Mouse (Mus musculus): ENCODE results near the gene B3gntl1. TPM values are rescaled to one million over a fixed set of nuclear protein-coding genes. Genes with fewer than 3 reads are reported as not detected.

The B3gntl1 gene
- total RNA-seq, 2 experiments from 2014 or later: 5.5 to 7.0 TPM

DNA sequence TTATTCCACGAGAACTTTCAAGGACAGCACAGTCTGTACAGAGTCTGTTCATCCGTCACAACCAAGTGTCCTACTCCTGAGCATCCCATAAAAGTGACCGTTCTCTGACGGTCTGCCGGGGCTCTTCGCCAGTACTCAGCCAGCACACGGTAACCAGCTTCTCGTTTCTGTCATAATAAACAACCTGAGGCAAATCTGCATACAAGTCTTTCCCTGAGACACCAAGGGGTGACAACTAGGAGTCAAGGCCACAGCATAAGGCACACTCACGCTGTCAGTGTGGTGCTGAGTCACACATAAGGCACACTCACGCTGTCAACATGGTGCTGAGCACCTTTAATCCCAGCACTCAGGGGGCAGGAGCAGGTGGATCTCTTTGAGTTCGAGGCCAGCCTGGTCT, 22.3 kb downstream of the B3gntl1 start:
- DNase-seq (ENCODE audit: low spot score in 2 of 2): no peak

DNA sequence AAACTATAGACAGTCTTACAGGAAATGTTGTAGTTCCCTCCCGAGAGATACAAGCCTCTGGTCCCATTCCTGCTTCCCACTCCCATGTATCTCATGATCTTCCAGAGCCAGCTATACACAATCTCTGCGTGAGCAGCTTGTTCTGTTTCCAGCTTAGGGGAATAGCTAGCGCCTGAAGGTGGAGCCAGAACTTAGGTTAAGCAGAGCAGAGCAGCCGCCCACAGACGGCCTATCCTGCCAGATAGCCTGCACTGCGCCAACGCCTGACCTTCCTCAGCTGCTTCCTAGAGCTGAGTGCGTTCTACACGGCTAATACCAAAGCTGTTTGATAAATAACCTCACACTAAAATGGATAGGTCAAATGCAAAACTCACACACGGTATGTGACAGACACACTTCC, 23.1 kb downstream of the B3gntl1 start:
- DNase-seq (ENCODE audit: low spot score in 2 of 2): peak in 1 of 2 experiments; percentile 59

DNA sequence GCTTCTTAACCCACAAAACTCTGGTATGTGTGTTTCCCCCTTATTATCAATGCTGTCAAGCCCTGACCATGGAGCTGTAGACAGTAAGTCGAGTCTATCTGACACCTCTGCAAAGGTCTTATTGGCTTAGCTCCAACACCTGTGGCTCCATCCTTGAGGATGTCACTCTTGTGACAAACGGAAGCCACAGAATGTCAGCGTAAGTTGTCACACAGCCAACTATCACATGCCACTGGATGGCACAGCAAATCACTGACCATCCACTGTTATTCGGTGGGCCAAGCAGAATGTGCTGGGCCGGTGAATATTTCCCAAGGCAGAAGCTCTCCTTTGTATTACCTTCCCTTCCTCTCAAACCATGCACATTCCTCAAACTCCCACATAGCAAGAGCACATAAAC, 24.8 kb downstream of the B3gntl1 start:
- DNase-seq (ENCODE audit: low spot score in 2 of 2): no peak

DNA sequence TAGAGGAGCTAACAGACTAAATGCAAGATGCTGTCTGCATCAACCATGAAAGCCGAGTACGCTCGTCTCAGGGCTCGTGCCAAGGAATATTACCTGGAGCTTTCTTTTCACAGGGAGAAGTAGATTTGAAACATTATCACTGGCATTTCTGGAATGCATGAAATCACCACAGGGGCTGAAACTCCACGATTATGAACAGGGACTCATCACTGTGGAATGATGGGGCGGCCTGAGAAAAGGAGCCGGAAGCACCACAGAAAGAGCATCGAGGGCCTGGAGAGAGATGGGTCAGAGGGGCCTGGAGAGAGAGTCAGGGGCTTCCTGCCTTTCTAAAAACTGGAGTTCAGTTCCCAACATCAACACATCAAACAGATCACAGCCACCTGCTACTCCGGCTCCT, 25.6 kb downstream of the B3gntl1 start:
- no peak for DNase-seq (ENCODE audit: low spot score in 2 of 2)

DNA sequence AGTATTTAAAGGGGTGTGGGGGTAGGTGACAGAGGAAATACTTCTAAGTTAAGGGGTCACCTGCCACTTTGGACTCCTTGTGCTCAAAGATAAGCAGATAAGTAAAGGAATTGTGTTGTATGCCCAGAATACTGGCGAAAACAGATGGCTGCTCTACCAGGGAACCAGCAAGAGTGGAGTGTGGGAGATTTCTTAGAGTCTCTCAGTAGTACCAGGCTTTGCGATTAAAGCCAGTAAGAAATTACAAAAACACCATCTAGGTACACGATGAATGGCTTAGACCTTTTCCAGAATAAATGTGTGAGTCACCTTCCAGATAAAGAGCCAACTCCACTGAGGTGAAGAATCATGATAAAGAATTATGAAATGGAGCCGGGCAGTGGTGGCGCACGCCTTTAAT, 27.6 kb downstream of the B3gntl1 start:
- DNase-seq (ENCODE audit: low spot score in 2 of 2): no peak

DNA sequence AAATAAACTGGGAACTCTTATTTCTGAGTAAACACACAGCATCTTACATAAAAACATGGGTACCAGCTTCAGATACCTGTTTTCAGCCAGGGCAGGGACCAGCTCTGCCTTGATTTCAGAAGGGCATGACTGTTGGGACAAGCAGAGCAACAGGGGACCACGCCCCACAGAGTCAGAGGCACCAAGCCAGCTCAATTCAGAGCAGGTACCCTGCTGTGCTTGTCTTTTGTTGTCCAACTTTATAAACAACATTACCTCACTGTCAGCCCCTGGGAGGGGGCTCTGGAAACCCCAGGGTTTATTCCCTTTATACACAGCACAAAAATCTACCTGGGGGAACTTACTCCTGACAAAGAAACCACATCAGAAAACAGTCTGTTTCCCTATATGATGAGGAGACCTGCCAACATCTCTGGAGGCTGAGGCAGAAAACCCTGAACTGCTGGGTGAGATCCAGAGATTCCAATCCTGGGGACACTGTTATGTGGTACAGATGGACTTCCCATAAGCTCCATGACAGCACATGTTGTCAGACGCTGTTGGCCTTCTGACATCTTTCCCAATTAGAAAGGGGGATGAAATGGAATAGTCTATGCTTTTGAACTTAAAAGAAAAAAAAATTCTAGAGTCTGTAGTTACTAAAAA, 31.3 kb downstream of the B3gntl1 start:
- DNase-seq (ENCODE audit: low spot score in 2 of 2): no peak

DNA sequence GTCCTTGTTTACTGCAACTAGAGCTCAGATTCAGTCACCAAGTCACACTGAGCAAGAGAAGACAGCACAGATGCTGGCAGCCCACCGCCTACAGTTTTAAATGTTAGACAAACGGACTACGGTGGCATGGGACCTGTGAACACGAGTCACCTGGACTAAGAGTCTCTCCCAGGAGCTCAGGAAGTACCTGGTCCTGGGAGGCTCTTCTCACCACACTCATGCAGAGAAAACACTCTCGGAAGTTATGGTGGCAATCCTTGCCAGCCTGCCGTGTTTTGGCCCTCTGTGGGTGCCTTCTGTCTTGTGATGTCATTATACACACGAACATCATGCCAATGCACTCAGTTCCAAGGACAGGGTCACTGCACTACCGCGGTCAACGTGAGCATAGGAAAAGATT, 36.3 kb downstream of the B3gntl1 start:
- DNase-seq (ENCODE audit: low spot score in 2 of 2): no peak

DNA sequence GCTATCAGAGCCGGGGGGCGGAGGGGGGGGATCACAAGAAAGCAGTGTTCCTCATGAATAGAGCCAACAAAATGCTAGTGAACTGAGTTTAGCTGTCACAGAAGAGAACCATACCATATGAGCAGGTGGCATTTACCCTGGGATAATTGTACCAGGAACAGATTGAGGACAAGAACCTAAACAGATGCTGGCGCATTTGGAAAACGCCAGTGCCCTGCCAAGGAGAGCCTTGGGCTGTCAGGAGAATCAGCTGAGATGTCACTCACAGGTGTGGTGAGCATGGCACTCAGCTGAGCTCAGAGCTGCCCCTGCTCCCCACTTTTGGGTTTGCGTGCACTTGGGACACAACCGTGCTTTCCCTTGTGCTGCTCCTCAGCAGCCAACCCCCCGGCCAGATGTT, 41.5 kb downstream of the B3gntl1 start:
- DNase-seq (ENCODE audit: low spot score in 2 of 2): no peak

DNA sequence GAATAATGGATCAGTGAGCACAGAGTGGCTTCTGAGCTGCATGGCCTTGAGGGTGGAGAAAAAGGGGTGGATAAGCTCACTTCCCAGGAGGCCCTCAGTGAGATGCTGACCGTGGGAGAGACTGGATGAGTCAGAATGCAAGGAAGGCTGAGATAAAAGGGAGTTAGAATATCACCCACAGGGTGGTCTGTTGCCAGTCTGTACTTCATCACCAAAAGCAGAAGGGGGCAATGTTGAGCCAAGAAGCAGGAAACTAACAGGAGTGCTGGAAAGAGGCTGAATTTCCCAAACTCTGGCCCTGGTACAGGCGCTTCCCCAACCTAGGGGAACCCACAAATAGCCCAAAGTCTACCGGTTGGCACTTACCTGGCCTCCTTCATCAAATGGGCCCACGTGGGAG, 42.5 kb downstream of the B3gntl1 start:
- no peak for DNase-seq (ENCODE audit: low spot score in 2 of 2)

DNA sequence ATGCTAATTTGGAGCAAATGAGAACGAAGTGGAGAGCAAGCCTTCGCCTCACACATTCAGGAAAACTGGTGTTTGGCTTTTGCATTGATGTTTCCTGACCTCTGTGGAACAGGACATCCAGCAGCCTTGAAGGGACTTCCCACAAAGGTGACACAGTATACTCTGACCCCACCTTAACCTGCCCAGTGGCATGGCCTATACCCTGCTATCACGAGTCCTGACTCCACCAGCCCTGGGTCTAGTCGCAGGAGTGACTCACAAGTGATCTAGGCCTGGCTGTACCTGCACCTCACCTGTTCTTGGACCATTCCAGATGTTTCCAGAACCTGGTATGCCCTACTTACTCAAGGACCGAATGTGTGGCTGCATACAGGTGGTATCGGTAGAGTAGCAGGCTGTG, 43.4 kb downstream of the B3gntl1 start:
- DNase-seq (ENCODE audit: low spot score in 2 of 2): no peak

DNA sequence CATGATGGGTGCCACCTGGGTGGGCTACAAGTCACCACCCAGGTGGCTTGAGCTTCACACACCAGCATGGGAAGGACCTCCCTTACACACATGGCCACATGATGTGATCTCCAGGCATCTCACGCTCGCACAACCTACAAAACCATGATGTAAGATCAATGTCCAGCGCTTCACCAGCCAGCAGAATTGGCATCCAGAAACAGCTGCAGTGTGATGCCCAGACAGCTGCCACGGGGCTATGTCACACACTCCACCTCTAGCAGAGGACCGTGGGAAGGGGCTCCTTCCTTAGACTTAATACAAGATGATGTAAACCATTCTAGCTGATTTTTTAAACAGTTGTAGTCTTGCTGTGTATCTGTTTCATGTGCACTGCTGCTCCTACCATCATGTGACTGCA, 45.4 kb downstream of the B3gntl1 start:
- no peak for DNase-seq (ENCODE audit: low spot score in 2 of 2)

DNA sequence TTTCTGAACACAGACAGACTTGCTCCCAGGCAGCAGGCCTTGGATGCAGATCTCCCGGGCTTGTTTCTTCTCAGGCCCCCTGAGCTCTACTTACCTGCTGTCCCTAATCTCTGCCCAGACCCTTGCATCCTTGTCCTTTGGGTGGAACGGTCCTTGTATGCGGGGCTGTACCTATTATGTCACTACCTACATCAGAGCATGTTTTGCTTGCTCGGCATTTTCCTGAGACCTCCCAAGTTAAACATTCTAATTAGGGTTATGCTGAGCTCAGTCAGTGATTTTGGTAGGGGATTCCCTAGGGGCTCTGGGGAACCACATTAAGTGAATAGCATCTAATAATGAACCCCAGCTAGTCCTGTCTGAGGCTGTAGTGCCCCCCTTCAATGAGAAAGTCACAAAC, 47.9 kb downstream of the B3gntl1 start:
- DNase-seq (ENCODE audit: low spot score in 2 of 2): no peak

DNA sequence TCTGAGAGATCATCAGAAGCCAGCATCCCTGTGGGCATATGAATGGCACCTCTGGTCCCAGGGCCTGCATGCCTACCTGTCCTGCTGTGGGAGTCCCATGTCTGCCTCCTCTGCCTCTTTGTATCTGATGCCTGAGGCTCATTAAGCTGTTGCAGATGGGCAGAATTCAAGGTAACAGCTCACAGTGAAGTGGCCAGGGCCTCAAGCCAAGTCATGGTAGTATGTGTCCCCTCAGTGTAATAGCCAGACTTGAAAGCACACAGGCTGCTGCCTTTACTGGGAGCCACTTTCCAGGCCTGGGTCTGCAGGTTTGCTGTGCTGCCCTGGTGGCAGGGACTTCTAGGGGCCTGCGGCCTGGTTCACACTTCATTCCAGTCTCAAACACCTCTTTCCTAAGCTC, 55.6 kb downstream of the B3gntl1 start:
- DNase-seq (ENCODE audit: low spot score in 2 of 2): no peak

DNA sequence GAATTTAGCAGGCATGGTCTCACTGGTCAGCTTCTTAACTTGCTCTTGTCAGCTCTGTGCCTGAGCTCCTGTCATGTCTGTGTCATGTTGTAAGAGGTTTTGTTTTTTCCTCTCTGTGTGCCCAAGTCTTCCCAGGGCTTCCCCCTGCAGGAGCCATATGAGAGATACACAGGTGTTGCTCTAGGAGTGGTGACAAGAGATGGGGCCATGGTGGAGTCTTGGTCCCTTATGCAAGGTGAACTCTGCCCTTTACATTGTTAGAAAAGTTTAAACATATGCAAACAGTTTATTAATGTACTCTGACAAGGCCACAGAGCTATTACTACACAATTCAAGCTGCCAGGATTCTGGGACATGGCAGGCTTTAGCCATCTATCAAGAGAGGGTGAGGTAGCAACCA, 56.5 kb downstream of the B3gntl1 start:
- no peak for DNase-seq (ENCODE audit: low spot score in 2 of 2)

DNA sequence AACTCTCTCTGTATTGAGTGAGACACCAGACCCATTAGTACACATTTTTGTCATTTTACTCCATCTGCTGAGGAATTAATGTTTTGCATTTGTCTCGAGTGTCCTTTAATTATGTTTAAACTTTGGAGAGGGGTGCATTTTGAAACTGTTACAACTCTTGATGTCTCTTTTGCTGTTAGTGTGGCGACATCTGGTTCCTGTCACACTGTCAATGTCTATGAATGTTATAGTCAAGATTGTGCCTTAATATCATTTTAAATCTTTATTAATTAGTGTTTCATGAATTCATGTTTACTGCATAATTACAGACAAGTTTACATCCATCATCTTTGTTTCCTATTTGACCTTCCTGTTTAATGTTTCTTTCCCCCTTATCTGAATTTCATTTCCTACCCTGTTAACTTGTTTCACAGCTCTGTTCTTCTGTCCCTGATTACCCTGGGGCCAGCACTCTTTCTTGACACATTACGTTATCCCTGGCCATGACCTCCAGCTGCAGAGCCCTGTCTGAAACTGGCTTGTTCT, 56.9 kb downstream of the B3gntl1 start:
- DNase-seq (ENCODE audit: low spot score in 2 of 2): no peak

DNA sequence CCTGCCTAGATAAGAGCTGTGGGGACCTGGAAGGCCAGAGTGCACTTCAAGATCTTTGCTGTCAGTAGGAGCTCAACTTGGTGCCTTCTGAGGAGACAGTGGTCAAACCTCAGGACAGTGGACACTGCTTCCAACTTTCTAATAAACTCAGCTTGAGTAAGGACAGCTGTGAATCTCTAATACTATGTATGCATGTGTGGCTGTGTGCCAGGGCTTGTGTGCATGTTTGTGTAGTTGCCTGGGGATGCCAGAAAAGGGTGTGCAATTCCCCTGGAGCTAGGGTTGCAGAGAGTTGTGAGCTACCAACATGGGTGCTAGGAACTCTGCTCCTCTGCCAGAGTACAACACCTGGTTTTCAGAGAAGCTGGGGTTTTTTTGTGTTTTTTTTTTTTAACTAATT, 62.0 kb downstream of the B3gntl1 start:
- no peak for DNase-seq (ENCODE audit: low spot score in 2 of 2)

DNA sequence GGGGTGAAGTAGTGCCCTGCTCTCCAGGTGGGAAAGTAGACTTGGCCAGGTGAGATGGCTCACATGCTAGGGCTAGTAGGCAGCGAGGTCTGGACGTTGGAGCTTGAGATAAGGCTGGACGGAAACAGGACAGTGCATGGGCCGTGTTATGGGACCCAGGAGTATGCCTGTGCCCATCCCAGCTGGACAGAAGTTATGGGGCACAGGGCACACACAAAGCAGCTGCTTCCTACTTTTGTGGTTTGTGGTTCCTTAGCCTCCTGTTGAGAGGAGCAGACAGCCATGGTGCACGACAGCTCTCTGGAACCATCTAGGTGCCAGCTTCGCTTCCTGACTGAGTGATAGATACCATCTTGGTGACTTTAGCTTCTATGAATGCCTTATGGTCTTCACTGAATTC, 67.3 kb downstream of the B3gntl1 start:
- DNase-seq (ENCODE audit: low spot score in 2 of 2): no peak

DNA sequence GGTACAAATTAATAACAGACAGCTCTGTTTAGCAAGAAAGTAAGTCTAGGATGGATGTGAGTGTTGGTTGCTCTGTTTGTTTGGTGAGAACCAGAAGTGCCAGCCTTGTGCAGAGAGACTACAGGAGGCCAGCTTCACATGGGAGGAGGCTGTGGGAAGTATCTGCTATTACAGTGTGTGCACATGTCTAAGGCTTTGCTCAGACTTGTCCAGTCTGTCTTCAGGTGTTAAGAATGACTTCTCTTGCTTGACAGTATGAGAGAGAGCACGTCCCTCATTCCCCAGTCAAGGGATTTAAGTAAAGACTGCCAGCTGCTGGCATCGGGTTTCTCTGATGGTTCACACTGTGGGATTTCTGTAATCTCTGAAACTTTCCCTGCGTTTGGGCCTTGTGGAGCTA, 71.5 kb downstream of the B3gntl1 start:
- no peak for DNase-seq (ENCODE audit: low spot score in 2 of 2)

DNA sequence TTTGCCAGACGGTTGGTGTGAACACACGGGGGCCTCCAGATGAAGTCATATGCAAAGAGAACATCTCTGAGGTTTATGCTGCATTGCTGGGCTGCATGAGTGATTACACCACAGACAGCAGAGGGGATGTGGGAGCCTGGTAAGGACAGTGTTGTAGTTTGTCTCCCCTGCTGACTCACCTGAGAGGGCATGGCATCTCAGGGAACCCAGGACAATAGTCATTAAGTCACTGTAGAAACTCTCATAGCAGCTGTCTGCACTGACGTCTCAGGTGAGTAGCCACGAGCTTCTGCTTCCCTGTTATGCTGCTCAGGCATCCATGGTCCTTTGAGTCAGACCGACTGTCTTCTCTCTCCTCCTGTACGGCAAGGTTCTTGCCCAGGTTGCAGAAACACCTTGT, 75.7 kb downstream of the B3gntl1 start:
- no peak for DNase-seq (ENCODE audit: low spot score in 2 of 2)

DNA sequence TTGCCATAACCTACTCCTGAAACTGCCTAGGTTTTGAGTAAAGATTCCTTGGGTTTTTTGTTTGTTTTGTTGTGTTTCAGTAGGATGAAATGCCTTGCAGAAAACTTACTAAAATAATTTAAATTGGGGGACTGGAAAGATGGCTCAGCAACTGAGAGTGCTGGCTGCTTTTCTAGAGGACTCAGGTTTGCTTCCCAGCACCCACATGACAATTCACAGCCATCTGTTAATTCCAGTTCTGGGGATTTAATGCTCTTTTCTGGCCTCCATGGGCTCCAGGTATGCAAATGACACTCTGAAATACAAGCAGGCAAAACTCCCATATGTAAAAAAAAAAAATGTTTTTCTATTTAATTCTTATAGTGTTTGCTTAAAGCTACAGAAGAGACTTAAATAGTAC, 91.1 kb downstream of the B3gntl1 start:
- peak in 1 of 2 experiments; percentile 27 for DNase-seq (ENCODE audit: low spot score in 2 of 2)
